Mouse (Mus musculus): ENCODE data around the gene Sun5.

DNA sequence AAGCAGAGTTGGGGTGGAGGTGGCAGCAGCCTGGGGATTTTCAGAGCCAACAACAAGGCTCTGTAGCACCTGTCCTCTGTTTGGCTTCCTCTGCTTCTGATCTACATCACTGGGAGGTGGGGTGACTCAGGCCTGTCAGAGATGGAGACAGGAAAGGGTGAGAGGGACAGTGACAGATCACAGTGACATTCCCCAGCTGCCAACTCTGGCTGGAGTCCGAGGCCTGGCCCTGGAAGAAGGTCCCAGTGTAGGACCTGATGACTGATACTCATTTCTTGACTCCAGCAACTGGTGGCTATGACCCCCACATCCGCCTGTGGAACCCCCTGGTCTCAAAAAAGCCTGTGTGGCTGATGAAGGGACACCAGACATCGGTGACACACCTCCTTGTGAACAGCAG, 61.0 kb downstream of the Sun5 start:
- TF ChIP-seq MAFK (IDR thresholded peaks at IDR 0.05; ENCODE audit: insufficient read depth, low read depth, low read length) (no peak), ZNF384 (IDR thresholded peaks at IDR 0.05; ENCODE audit: low read depth, low read length) (no peak), ZC3H11A (IDR thresholded peaks at IDR 0.05; ENCODE audit: borderline replicate concordance, low read depth, low read length) (no peak)
